Mouse (Mus musculus) liver, embryonic 14.5 days (tissue): ENCODE data around the gene Mgea5.

Experiments used
- CTCF ChIP-seq: IDR thresholded peaks from 2 replicates; pipeline ENCODE4 v1.5.1; 2016; ENCODE audit warnings: antibody characterized with exemption, low read depth, control low read depth
- EP300 ChIP-seq: IDR thresholded peaks from 2 replicates; pipeline ENCODE4 v1.6.1; 2016; ENCODE audit warnings: antibody characterized with exemption, low read depth

DNA sequence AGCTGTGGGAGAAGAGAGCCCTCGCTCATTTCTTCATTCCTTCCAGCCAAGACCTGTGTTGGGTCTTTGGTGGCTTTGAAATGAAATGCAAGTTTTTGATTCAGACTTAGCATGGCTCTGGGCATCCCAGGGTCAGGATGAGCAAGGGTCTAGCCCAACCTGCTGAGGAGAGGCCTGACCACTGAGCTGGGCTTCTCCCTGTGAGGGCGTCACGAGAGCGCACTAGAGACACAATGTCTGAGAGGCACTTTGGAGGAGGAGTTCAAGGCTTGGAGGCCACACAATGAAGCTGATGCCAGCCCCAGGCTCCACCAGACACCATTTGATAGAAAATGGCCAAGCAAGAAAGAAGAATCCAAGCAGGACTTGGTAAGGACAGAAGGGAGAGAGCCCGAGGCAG, 49.4 kb downstream of the Mgea5 start:
- no peak for TF ChIP-seq CTCF
- TF ChIP-seq EP300, result no peak
